Mouse (Mus musculus) neural tube, embryonic 13.5 days (tissue): ENCODE measurements around the gene Gna12. TPM values are rescaled to one million over a fixed set of nuclear protein-coding genes. Genes with fewer than 3 reads are reported as not detected.

Experiments used
- ATAC-seq: fragments of 200-750 bp; cut with Nextera tagmentation; 2 replicates; pipeline ENCODE4 v1.8.0; 2017; ENCODE audit warnings: low read depth, mild to moderate bottlenecking, moderate TSS enrichment, moderate library complexity
- H3K27ac ChIP-seq: fragments of 300-500 bp; sonication (generic); replicated peaks from 2 replicates; pipeline ENCODE4 v1.5.1; 2015; ENCODE audit warnings: moderate library complexity, mild to moderate bottlenecking, inconsistent platforms
- H3K27me3 ChIP-seq: fragments of 300-500 bp; sonication (generic); 2 replicates; pipeline ENCODE4 v1.6.1; 2015; ENCODE audit warnings: mild to moderate bottlenecking, inconsistent platforms
- H3K36me3 ChIP-seq: fragments of 300-500 bp; sonication (generic); 2 replicates; pipeline ENCODE4 v1.6.1; 2015; ENCODE audit warnings: mild to moderate bottlenecking, inconsistent platforms
- H3K4me1 ChIP-seq: fragments of 300-500 bp; sonication (generic); replicated peaks from 2 replicates; pipeline ENCODE4 v1.6.1; 2015; ENCODE audit warnings: inconsistent platforms
- H3K4me2 ChIP-seq: fragments of 300-500 bp; sonication (generic); 2 replicates; pipeline ENCODE4 v1.6.1; 2015; ENCODE audit warnings: inconsistent platforms, mild to moderate bottlenecking, moderate library complexity
- H3K4me3 ChIP-seq: fragments of 300-500 bp; sonication (generic); 2 replicates; pipeline ENCODE4 v1.5.1; 2015; ENCODE audit warnings: mild to moderate bottlenecking, inconsistent platforms
- H3K9ac ChIP-seq: fragments of 300-500 bp; sonication (generic); 2 replicates; pipeline ENCODE4 v1.6.1; 2015; ENCODE audit warnings: moderate library complexity, mild to moderate bottlenecking, inconsistent platforms
- H3K9me3 ChIP-seq: fragments of 300-500 bp; sonication (generic); 2 replicates; pipeline ENCODE4 v1.6.1; 2016; ENCODE audit warnings: inconsistent platforms
- WGBS: fragments of 180-500 bp; shearing (Covaris S2); methylation state at CpG from one replicate; pipeline ENCODE4 v1.1.7; 2015; 5-methylcytosine and 5-hydroxymethylcytosine counted together
- polyA plus RNA-seq: library from polyadenylated mRNA; unstranded; fragments of >200 nt; fragmentation: Nextera tagmentation; extraction: Ambion mirVana; gene quantifications from 2 replicates; pipeline ENCODE4 v1.2.1, GENCODE M21; 2015

Gene Gna12
- polyA plus RNA-seq, result 20.5 and 35.0 TPM in 2 replicates

- Histone ChIP-seq H3K4me1 (peaks cover 46% of the 10 kb centered on the region), H3K9ac (peak within 1 kb of the TSS; percentile 88), H3K4me2 (peak within 1 kb of the TSS; percentile 84), H3K9me3 (no peaks in the 10 kb centered on the region), H3K27me3 (no peaks in the 10 kb centered on the region; the same call in 1 of the 2 replicates), H3K27ac (peak within 1 kb of the TSS; percentile 82), H3K36me3 (0 out of 2 replicates have a peak, but pooled peaks cover under 1% of the 10 kb centered on the region), H3K4me3 (peak within 1 kb of the TSS; percentile 82)
- WGBS, result under 1% methylated on average over 37 of the region's 49 CpGs
- ATAC-seq, result peak; percentile 97
These were observed at the start of gene Gna12 for GRCm38 (mm10) chr5:140830314-140831063. Gene Gna12 (minus strand): TSS chr5:140830431.

- Histone ChIP-seq H3K9ac (no peak overlapping the region), H3K36me3 (no peaks in the 10 kb centered on the region), H3K27ac (no peak overlapping the region), H3K4me3 (no peak overlapping the region), H3K27me3 (0 out of 2 replicates have a peak, but pooled peaks cover 3% of the 10 kb centered on the region), H3K9me3 (0 out of 2 replicates have a peak, but pooled peaks cover 6% of the 10 kb centered on the region), H3K4me2 (no peak overlapping the region), H3K4me1 (no peaks in the 10 kb centered on the region)
- ATAC-seq, result no peak
- 64% methylated on average over 6 of the region's 6 CpGs for WGBS
These were observed 48.4 kb upstream of the Gna12 start for GRCm38 (mm10) chr5:140878644-140879043.

GRCm38 (mm10) chr5:140873736-140874307 lies 43.6 kb upstream of the Gna12 start:
- Histone ChIP-seq H3K27ac (no peak overlapping the region), H3K9ac (no peak overlapping the region), H3K4me2 (no peak overlapping the region), H3K9me3 (0 out of 2 replicates have a peak, but pooled peaks cover 3% of the 10 kb centered on the region), H3K4me1 (peaks cover 26% of the 10 kb centered on the region), H3K36me3 (no peaks in the 10 kb centered on the region), H3K4me3 (no peak overlapping the region), H3K27me3 (peaks cover 16% of the 10 kb centered on the region)
- no peak for ATAC-seq
- 84% methylated on average over 6 of the region's 6 CpGs for WGBS

- H3K27me3 ChIP-seq, result peaks cover 16% of the 10 kb centered on the region
- H3K27ac ChIP-seq, result 0 out of 2 replicates have a peak overlapping the region, but pooled peaks have one; percentile 9
- H3K4me3 ChIP-seq, result no peak overlapping the region
- H3K36me3 ChIP-seq, result no peaks in the 10 kb centered on the region
- H3K9ac ChIP-seq, result peak overlapping the region; percentile 58
- peaks cover 26% of the 10 kb centered on the region for H3K4me1 ChIP-seq
- H3K4me2 ChIP-seq, result peak overlapping the region; percentile 28
- ATAC-seq, result no peak
- 22% methylated on average over 18 of the region's 18 CpGs for WGBS
- no peaks in the 10 kb centered on the region for H3K9me3 ChIP-seq
These were observed 42.9 kb upstream of the Gna12 start for GRCm38 (mm10) chr5:140873039-140873551.

GRCm38 (mm10) chr5:140872532-140873038 lies 42.4 kb upstream of the Gna12 start:
- H3K27me3 ChIP-seq, result peaks cover 16% of the 10 kb centered on the region
- H3K4me1 ChIP-seq, result peaks cover 26% of the 10 kb centered on the region
- no peaks in the 10 kb centered on the region for H3K36me3 ChIP-seq
- H3K4me2 ChIP-seq, result peak overlapping the region; percentile 28
- peak; percentile 36 for ATAC-seq
- 0 out of 2 replicates have a peak overlapping the region, but pooled peaks have one; percentile 2 for H3K27ac ChIP-seq
- H3K9ac ChIP-seq, result 0 out of 2 replicates have a peak overlapping the region, but pooled peaks have one; percentile 22
- 26% methylated on average over 11 of the region's 11 CpGs for WGBS
- H3K4me3 ChIP-seq, result no peak overlapping the region
- H3K9me3 ChIP-seq, result no peaks in the 10 kb centered on the region

GRCm38 (mm10) chr5:140871241-140871640 lies 41.0 kb upstream of the Gna12 start:
- Histone ChIP-seq H3K9ac (no peak overlapping the region), H3K4me1 (peaks cover 26% of the 10 kb centered on the region), H3K36me3 (no peaks in the 10 kb centered on the region), H3K9me3 (no peaks in the 10 kb centered on the region), H3K4me2 (no peak overlapping the region), H3K27ac (no peak overlapping the region), H3K4me3 (no peak overlapping the region), H3K27me3 (peaks cover 16% of the 10 kb centered on the region)
- 70% methylated on average over 6 of the region's 6 CpGs for WGBS
- no peak for ATAC-seq

GRCm38 (mm10) chr5:140869034-140869433 lies 38.8 kb upstream of the Gna12 start:
- Histone ChIP-seq H3K4me1 (peaks cover 26% of the 10 kb centered on the region), H3K27ac (no peak overlapping the region), H3K9me3 (no peaks in the 10 kb centered on the region), H3K4me2 (no peak overlapping the region), H3K36me3 (no peaks in the 10 kb centered on the region), H3K27me3 (peaks cover 16% of the 10 kb centered on the region), H3K9ac (no peak overlapping the region), H3K4me3 (no peak overlapping the region)
- 71% methylated on average over 2 of the region's 2 CpGs for WGBS
- ATAC-seq, result 0 out of 2 replicates have a peak, but pooled peaks have one; percentile 8

- Histone ChIP-seq H3K9me3 (no peaks in the 10 kb centered on the region), H3K27ac (no peak overlapping the region), H3K4me2 (no peak overlapping the region), H3K4me3 (no peak overlapping the region), H3K9ac (no peak overlapping the region), H3K27me3 (0 out of 2 replicates have a peak, but pooled peaks cover 7% of the 10 kb centered on the region), H3K36me3 (no peaks in the 10 kb centered on the region), H3K4me1 (peaks cover 22% of the 10 kb centered on the region)
- ATAC-seq, result no peak
- 84% methylated on average over 5 of the region's 5 CpGs for WGBS
These were observed 29.5 kb upstream of the Gna12 start for GRCm38 (mm10) chr5:140859730-140860129.

- H3K4me3 ChIP-seq, result no peak overlapping the region
- no peak overlapping the region for H3K27ac ChIP-seq
- no peak overlapping the region for H3K9ac ChIP-seq
- WGBS, result 96% methylated on average over 3 of the region's 3 CpGs
- H3K27me3 ChIP-seq, result 0 out of 2 replicates have a peak, but pooled peaks cover 7% of the 10 kb centered on the region
- H3K36me3 ChIP-seq, result no peaks in the 10 kb centered on the region
- H3K4me2 ChIP-seq, result no peak overlapping the region
- H3K4me1 ChIP-seq, result peaks cover 33% of the 10 kb centered on the region
- no peaks in the 10 kb centered on the region for H3K9me3 ChIP-seq
- no peak for ATAC-seq
These were observed 28.1 kb upstream of the Gna12 start for GRCm38 (mm10) chr5:140858335-140858734.

GRCm38 (mm10) chr5:140857432-140858154 lies 27.4 kb upstream of the Gna12 start:
- Histone ChIP-seq H3K4me1 (peaks cover 37% of the 10 kb centered on the region), H3K4me2 (no peak overlapping the region), H3K9me3 (no peaks in the 10 kb centered on the region), H3K27me3 (0 out of 2 replicates have a peak, but pooled peaks cover 7% of the 10 kb centered on the region), H3K9ac (no peak overlapping the region), H3K27ac (no peak overlapping the region), H3K4me3 (no peak overlapping the region), H3K36me3 (no peaks in the 10 kb centered on the region)
- WGBS, result 55% methylated on average over 8 of the region's 8 CpGs
- 0 out of 2 replicates have a peak, but pooled peaks have one; percentile 45 for ATAC-seq

- Histone ChIP-seq H3K4me3 (no peak overlapping the region), H3K36me3 (no peaks in the 10 kb centered on the region), H3K4me2 (no peak overlapping the region), H3K9ac (no peak overlapping the region), H3K27ac (peak overlapping the region; percentile 75), H3K9me3 (no peaks in the 10 kb centered on the region; the same call in 1 of the 2 replicates), H3K27me3 (0 out of 2 replicates have a peak, but pooled peaks cover 7% of the 10 kb centered on the region), H3K4me1 (peaks cover 41% of the 10 kb centered on the region)
- WGBS, result 15% methylated on average over 11 of the region's 11 CpGs
- ATAC-seq, result peak; percentile 73
These were observed 25.8 kb upstream of the Gna12 start for GRCm38 (mm10) chr5:140855909-140856530.
